Mouse (Mus musculus): ENCODE results near the gene Sbsn.

DNA sequence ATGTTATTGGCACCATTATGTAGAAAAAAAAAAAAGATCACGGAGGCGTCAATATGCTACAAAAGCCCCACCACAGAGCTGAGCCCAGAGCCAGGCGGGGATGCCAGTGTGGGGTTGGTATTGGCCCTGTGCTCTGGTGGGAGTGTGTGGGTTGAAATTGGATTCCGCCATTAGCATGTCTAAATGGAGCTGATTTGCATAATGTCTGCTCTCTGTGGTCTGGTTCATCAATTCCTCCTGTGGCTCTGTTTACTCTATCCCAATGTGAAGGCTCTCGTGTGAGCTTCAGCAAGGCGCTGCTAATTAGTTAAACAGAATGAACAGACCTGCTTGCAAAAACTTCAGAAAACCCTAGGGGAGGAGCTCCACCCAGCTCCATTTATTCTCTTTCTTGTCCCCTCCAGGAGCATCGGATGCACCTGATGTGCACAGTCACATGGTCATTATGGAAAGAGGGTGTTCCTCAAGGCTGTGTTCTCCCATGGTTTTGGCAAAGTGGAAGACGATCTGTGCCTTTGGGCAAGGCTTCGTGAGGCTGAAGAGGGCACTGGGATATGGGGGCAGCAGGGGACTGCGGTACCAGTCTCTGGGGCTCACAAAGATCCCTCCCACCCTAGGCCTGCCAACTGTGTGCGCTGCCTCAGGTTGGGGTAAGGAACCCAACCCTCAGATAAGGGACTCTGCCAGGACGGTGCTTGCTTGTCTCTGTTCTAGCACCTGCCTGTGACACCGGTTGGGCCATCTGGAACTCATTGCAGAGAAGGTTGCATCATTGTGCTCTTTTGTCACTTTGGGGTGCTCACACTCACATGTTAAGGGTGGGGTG, 34.7 kb downstream of the Sbsn start:
- TF ChIP-seq USF1 (IDR thresholded peaks at IDR 0.05; ENCODE audit: low read depth) (no peak), REST (IDR thresholded peaks at IDR 0.05; ENCODE audit: insufficient read depth, insufficient read length) (no peak), E2F4 (IDR thresholded peaks at IDR 0.05; ENCODE audit: insufficient read depth) (no peak), POLR2A (IDR thresholded peaks at IDR 0.05; ENCODE audit: insufficient read length, low read depth) (no peak), MAX (IDR thresholded peaks at IDR 0.05; ENCODE audit: low read depth) (no peak), POLR2AphosphoS2 (IDR thresholded peaks at IDR 0.05; ENCODE audit: insufficient read length, low read depth) (no peak), TCF3 (IDR thresholded peaks at IDR 0.05; ENCODE audit: insufficient read length, low read depth) (no peak), CEBPB (IDR thresholded peaks at IDR 0.05; ENCODE audit: insufficient read depth, poor library complexity, severe bottlenecking) (no peak), SRF (IDR thresholded peaks at IDR 0.05; ENCODE audit: control insufficient read depth, insufficient read length, low read depth) (no peak), TCF12 (IDR thresholded peaks at IDR 0.05; ENCODE audit: insufficient read depth, poor library complexity, severe bottlenecking) (no peak)

All from myocyte (in vitro differentiated cells).